Mouse (Mus musculus) CH12.LX (cell line): ENCODE measurements around the gene Pla2g2c.

Source experiments
- CHD2 ChIP-seq: IDR thresholded peaks from 2 replicates; pipeline ENCODE4 v1.6.1; 2011; ENCODE audit warnings: low read length, improper control_type of control experiment
- CTCF ChIP-seq, 2 experiments: IDR thresholded peaks in 1 of 2; conservative IDR thresholded peaks in 1 of 2; 2 replicates each; pipeline ENCODE4 v1.5.1; 2011 to 2012; ENCODE audit warnings: low read depth in 2 of 2, low read length in 2 of 2, improper control_type of control experiment in 1 of 2, inconsistent platforms in 1 of 2, mild to moderate bottlenecking in 1 of 2, moderate library complexity in 1 of 2
- EP300 ChIP-seq: IDR thresholded peaks from 2 replicates; pipeline ENCODE4 v1.6.1; 2011; ENCODE audit warnings: low read length, improper control_type of control experiment
- HCFC1 ChIP-seq: IDR thresholded peaks from 2 replicates; pipeline ENCODE4 v1.6.1; 2012; ENCODE audit warnings: low read depth, mild to moderate bottlenecking, inconsistent platforms, low read length, improper control_type of control experiment
- JUND ChIP-seq: conservative IDR thresholded peaks from 2 replicates; pipeline ENCODE4 v1.6.1; 2011; ENCODE audit warnings: low read depth, low read length, improper control_type of control experiment
- MAX ChIP-seq: IDR thresholded peaks from 2 replicates; pipeline ENCODE4 v1.6.1; 2011; ENCODE audit warnings: low read length, improper control_type of control experiment
- NRF1 ChIP-seq: IDR thresholded peaks from 2 replicates; pipeline ENCODE4 v1.6.1; 2014; ENCODE audit warnings: low read depth, mild to moderate bottlenecking, inconsistent platforms, low read length, improper control_type of control experiment, moderate library complexity
- POLR2A ChIP-seq: IDR thresholded peaks from 2 replicates; pipeline ENCODE4 v1.6.1; 2011; ENCODE audit warnings: low read depth, mild to moderate bottlenecking, improper control_type of control experiment, low read length
- POLR2AphosphoS2 ChIP-seq: IDR thresholded peaks from 2 replicates; pipeline ENCODE4 v1.6.1; 2011; ENCODE audit warnings: low read depth, low read length, improper control_type of control experiment
- RAD21 ChIP-seq: IDR thresholded peaks from 2 replicates; pipeline ENCODE4 v1.6.1; 2011; ENCODE audit warnings: low read depth, mild to moderate bottlenecking, low read length, improper control_type of control experiment, moderate library complexity
- SMC3 ChIP-seq: IDR thresholded peaks from 2 replicates; pipeline ENCODE4 v1.6.1; 2011; ENCODE audit warnings: low read depth, low read length, improper control_type of control experiment
- TBP ChIP-seq: conservative IDR thresholded peaks from 2 replicates; pipeline ENCODE4 v1.6.1; 2011; ENCODE audit warnings: low read depth, low read length, improper control_type of control experiment
- UBTF ChIP-seq: IDR thresholded peaks from 2 replicates; pipeline ENCODE4 v1.6.1; 2012; ENCODE audit warnings: low read depth, mild to moderate bottlenecking, inconsistent platforms, low read length, improper control_type of control experiment, moderate library complexity
- ZKSCAN1 ChIP-seq: IDR thresholded peaks from 2 replicates; pipeline ENCODE4 v1.6.1; 2012; ENCODE audit warnings: low read depth, inconsistent platforms, low read length, improper control_type of control experiment, borderline replicate concordance

DNA sequence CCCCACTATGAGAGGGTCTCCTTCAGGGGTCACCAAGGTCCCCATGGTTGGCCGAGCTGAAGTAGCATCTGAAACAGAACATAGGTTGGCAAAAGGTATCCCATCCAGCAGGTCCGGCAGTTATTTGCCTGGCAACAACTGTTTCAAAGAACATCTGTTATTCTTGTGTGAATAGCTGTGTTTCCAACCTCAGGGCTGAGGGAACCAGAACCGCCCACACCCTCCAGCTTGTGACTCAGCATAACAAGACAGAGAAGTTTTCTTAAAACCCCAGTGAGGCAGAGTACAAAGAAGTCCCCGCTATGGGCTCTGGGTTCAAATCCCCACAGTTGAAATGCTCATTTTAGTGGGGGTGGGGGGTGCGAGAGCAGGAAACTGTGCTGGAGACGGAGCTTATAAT, 57.5 kb downstream of the Pla2g2c start:
- TF ChIP-seq EP300 (no peak), POLR2AphosphoS2 (no peak), ZKSCAN1 (no peak), POLR2A (no peak), CTCF (conservative IDR thresholded peaks at IDR 0.05 in 1 of 2, IDR thresholded peaks at IDR 0.05 in 1 of 2; ENCODE audit: low read depth in 2 of 2, low read length in 2 of 2) (no peak), TBP (no peak), CHD2 (no peak), RAD21 (no peak), UBTF (no peak), NRF1 (no peak), MAX (no peak), HCFC1 (no peak), SMC3 (no peak), JUND (no peak)
